Comparison of ENCODE assay signal across 13 mouse cellular contexts in genomic region chr3:151366302-151366701, GRCm38 (mm10).
DNase-seq lines count a peak whose midpoint lies in the region; ATAC-seq lines count a peak whose summit lies in the region.
"Had no signal": no experiment of that assay in that cellular context is flagged by ENCODE, and none has a peak within 500 bp of the region (broad histone marks: within the 10 kb centered on the region; RNA-seq: fewer than 3 reads in every experiment).

No protein-coding gene starts in this region.

- H3K27ac ChIP-seq in embryonic facial prominence, embryonic 15.5 days (replicated peaks) = 0 out of 2 replicates have a peak overlapping the region, but pooled peaks have one; percentile 29
- H3K27ac ChIP-seq in hindbrain, embryonic 16.5 days (ENCODE audit: low read depth, low read length) = no peak overlapping the region
- H3K27ac ChIP-seq in heart, embryonic 10.5 days = no peak overlapping the region
- H3K27ac ChIP-seq: liver, embryonic 13.5 days; stomach, embryonic 15.5 days had no signal

- intact Hi-C loops in left cerebral cortex, postnatal 4 days (cut with DNase I) = no loop called here
- intact Hi-C loops in left cerebral cortex, postnatal 25 days (cut with DNase I) = no loop called here

- no peaks in the 10 kb centered on the region for H3K27me3 ChIP-seq in embryonic facial prominence, embryonic 15.5 days
- H3K27me3 ChIP-seq in hindbrain, embryonic 16.5 days (replicated peaks; ENCODE audit: control insufficient read depth, insufficient read depth, low read length) = no peaks in the 10 kb centered on the region
- no peaks in the 10 kb centered on the region for H3K27me3 ChIP-seq in heart, embryonic 10.5 days (ENCODE audit: insufficient read depth, poor library complexity, severe bottlenecking)
- H3K27me3 ChIP-seq: liver, embryonic 13.5 days; stomach, embryonic 15.5 days had no signal

- H3K36me3 ChIP-seq in embryonic facial prominence, embryonic 15.5 days = no peaks in the 10 kb centered on the region
- H3K36me3 ChIP-seq in hindbrain, embryonic 16.5 days (ENCODE audit: control insufficient read depth, insufficient read depth, low read length) = no peaks in the 10 kb centered on the region
- no peaks in the 10 kb centered on the region for H3K36me3 ChIP-seq in heart, embryonic 10.5 days
- H3K36me3 ChIP-seq: liver, embryonic 13.5 days; stomach, embryonic 15.5 days had no signal

- H3K4me2 ChIP-seq in embryonic facial prominence, embryonic 15.5 days (replicated peaks) = no peak overlapping the region
- no peak overlapping the region for H3K4me2 ChIP-seq in hindbrain, embryonic 16.5 days (ENCODE audit: low read length)
- H3K4me2 ChIP-seq: liver, embryonic 13.5 days; stomach, embryonic 15.5 days had no signal

- 0 out of 2 replicates have a peak, but pooled peaks cover 8% of the 10 kb centered on the region for H3K4me1 ChIP-seq in embryonic facial prominence, embryonic 15.5 days
- H3K4me1 ChIP-seq in hindbrain, embryonic 16.5 days (ENCODE audit: control insufficient read depth, insufficient read depth, low read depth, low read length) = no peaks in the 10 kb centered on the region; the same call in 1 of the 2 replicates
- no peaks in the 10 kb centered on the region for H3K4me1 ChIP-seq in heart, embryonic 10.5 days
- H3K4me1 ChIP-seq: liver, embryonic 13.5 days; stomach, embryonic 15.5 days had no signal

- 36% methylated on average over 4 of the region's 4 CpGs for WGBS in embryonic facial prominence, embryonic 15.5 days
- 26% methylated on average over 4 of the region's 4 CpGs for WGBS in hindbrain, embryonic 16.5 days
- 71% methylated on average over 4 of the region's 4 CpGs for WGBS in heart, embryonic 10.5 days

- no peak overlapping the region for H3K4me3 ChIP-seq in embryonic facial prominence, embryonic 15.5 days (replicated peaks)
- H3K4me3 ChIP-seq in hindbrain, embryonic 16.5 days (ENCODE audit: low read length) = no peak overlapping the region
- no peak overlapping the region for H3K4me3 ChIP-seq in heart, embryonic 10.5 days
- H3K4me3 ChIP-seq: liver, embryonic 13.5 days; stomach, embryonic 15.5 days had no signal

- H3K9ac ChIP-seq in embryonic facial prominence, embryonic 15.5 days = no peak overlapping the region
- H3K9ac ChIP-seq in hindbrain, embryonic 16.5 days (ENCODE audit: low read depth, low read length) = no peak overlapping the region
- H3K9ac ChIP-seq: liver, embryonic 13.5 days; stomach, embryonic 15.5 days had no signal

- ATAC-seq in embryonic facial prominence, embryonic 15.5 days (ENCODE audit: insufficient number of reproducible peaks, low FRiP score, low TSS enrichment, low read depth) = peak; percentile 43; the same call in 1 of the 2 replicates
- peak; percentile 96 for ATAC-seq in hindbrain, embryonic 16.5 days
- ATAC-seq in erythroblast, adult 5-6 weeks (replicated peaks; ENCODE audit: low FRiP score, poor library complexity, severe bottlenecking) = no peak

- DNase-seq in left cerebral cortex, postnatal 4 days = peak; percentile 94
- DNase-seq in left cerebral cortex, postnatal 25 days (ENCODE audit: low spot score in 2 of 2) = no peak
- peak; percentile 52 for DNase-seq in retina, postnatal 1 day
- DNase-seq in heart, embryonic 10.5 days (ENCODE audit: low spot score) = no peak
- no peak for DNase-seq in adrenal gland, postnatal 14 days
- DNase-seq: adrenal gland, postnatal 36 days; kidney, adult 8-10 months; liver, embryonic 13.5 days; right cerebral cortex, adult 18-20 months had no signal

- H3K9me3 ChIP-seq in embryonic facial prominence, embryonic 15.5 days (replicated peaks) = no peaks in the 10 kb centered on the region
- H3K9me3 ChIP-seq in hindbrain, embryonic 16.5 days (ENCODE audit: control insufficient read depth, low read length) = no peaks in the 10 kb centered on the region
- no peaks in the 10 kb centered on the region for H3K9me3 ChIP-seq in heart, embryonic 10.5 days
- H3K9me3 ChIP-seq: liver, embryonic 13.5 days; stomach, embryonic 15.5 days had no signal

Comparison
In these comparisons a context has a peak if more than half of its experiments do, and no peak if none do; other contexts are left out.
1. DNase-seq: peak in left cerebral cortex, postnatal 4 days (single experiment) and retina, postnatal 1 day (single experiment); none in left cerebral cortex, postnatal 25 days (0 of 2), heart, embryonic 10.5 days (single experiment) and adrenal gland, postnatal 14 days (single experiment).